Mouse (Mus musculus): ENCODE results near the gene Eva1b.

Gene Eva1b

GRCm38 (mm10) chr4:126120052-126120451, 27.5 kb upstream of the Eva1b start:
- no peak for DNase-seq (ENCODE audit: low spot score in 2 of 2)

- DNase-seq (ENCODE audit: low spot score in 2 of 2): no peak
These were observed 27.0 kb upstream of the Eva1b start for GRCm38 (mm10) chr4:126120506-126120905.

DNA sequence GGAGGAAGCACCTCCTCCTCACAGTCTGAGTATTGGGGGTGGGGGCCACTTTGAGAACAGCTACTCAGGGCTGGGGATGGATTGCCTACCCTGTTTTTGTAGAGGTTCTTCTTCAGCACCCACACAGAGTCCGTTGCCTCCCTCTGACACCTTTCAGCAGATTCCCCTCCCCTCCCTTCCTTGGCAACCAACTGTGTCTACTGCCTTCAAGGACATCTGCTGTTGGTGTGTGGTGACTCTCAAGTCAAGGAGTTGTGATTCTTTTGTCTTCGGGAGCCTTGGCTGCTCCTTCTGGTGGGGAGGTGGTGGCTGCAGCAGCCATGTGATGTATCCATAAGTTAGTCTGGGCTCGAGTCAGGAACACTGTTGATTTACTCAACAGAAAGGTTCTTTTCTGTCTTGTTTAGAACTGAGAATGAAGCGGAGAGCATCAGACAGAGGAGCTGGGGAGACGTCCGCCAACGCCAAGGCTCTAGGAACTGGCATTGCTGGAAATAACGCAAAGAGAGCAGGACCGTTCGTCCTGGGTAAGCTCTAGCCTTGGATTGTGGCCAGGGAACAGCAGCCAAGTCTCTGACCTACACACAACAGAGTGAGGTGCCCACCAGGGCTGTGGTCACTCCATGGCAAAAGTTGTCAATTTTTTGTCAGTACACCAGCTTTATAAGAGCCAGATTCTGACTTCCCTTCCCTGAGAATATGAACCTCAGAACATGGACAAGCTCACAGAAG, 24.1 kb upstream of the Eva1b start:
- DNase-seq (ENCODE audit: low spot score in 2 of 2): no peak

- no peak for DNase-seq (ENCODE audit: low spot score in 2 of 2)
These were observed 17.0 kb upstream of the Eva1b start for GRCm38 (mm10) chr4:126130502-126130901.

DNA sequence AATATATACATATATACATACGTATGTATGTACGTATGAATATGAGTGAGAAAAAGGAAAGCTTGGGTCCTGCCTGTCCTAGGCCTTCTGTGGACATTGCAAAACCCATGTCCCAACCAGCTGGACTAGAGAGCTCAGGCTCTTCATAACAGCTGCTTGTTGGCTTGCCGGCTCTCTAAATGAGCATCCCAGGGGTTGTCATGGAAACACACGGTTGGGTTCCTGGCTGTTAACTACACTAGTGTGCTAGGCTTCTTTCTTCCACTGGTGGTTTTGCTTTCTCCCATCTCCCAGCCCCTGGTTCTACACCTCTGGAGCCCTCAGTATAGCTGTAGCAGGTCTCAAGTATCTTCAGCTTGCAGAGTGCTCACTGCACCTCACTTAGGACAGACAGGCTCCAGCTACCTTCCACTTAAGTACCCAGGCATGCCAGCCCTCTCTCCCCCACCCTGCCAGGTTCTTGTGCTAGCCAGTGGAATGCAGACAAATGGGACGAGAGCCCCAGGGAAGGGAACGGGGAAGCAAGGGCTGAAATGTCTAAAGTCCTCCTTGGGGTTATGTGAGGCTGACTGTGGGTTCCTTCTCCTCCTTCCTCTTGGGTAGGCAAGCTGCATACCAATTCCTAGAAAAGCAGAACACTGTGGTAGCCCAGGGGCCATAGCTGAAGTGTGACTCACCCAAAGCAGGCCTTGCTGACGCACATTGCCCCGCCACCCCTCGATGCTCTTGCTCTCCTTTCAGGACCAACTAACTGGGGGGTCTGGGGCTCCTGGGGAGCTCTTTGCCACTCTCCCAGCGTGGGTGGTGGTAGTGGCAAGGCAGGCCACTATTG, 16.0 kb upstream of the Eva1b start:
- peak in 1 of 2 experiments; percentile 67 for DNase-seq (ENCODE audit: low spot score in 2 of 2)

DNA sequence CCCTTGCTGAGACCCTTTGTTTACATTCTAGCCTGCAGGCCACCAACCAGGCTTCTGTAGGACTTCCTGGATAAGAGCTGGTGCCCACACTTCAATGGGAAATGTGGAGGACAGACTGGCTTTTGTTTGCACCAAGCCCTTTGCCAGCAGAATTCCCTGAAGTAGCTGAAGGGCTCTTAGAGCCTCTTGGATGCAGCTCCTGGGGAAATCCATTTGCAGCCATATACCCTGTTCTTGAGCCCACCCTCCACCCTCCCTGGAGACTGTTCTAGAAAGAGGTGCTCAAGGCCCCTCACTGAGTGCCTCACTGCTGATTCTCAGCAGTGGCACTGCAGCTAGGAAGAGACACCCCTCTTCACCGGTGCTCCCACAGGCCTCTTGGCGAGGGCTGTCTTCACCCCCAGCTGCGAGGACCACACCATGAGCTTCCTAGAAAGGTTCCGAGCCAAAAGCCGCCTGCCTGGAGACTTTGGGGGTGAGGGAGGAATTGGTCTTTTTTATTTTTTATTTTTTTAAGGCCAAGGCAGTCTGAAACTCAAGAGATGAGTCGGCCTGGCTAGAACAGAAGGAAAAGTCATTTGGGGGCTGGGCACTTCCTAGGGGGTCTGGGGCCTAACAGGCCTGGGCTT, 14.8 kb upstream of the Eva1b start:
- no peak for DNase-seq (ENCODE audit: low spot score in 2 of 2)

GRCm38 (mm10) chr4:126134236-126134635, 13.3 kb upstream of the Eva1b start:
- no peak for DNase-seq (ENCODE audit: low spot score in 2 of 2)

DNA sequence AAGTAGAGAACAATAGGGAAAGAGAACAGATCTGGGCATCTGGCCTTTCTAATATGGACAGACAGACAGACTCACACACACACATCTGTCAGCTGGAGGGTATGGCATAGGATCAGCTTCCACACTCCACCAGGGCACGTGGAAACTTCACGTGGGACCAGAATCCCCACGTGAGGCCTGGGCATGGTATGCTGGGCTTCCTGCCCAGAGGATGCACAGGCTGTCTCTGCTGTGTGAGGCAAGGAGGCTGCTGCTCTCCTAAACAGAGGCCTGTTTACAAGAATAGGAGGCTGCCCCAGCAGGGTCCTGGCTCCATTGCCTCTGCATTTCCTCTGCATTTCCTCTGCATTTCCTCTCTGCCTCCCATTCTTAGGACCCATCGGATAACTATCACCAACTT, 12.9 kb upstream of the Eva1b start:
- no peak for DNase-seq (ENCODE audit: low spot score in 2 of 2)

GRCm38 (mm10) chr4:126137773-126138172, 9.8 kb upstream of the Eva1b start:
- DNase-seq (ENCODE audit: low spot score in 2 of 2): no peak

DNA sequence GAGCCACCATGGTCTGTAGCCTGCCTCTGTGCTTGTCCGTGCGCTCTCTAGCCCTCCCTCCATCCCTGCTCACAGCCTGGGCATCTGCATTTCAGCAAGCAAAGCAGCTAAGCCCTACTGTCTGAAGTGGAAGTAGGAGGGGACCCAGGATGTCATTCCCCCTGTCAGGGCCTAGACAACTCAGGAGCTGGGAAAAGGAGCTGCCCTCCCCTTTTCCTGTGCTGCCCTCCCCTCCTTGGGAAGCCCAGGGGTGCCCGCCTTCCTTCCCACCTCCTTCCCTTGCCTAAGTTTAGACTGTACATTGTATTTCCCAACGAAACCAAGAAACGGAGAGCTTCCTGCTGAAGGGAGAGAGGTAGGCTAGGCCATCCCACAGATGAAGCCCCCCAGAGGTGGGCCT, 6.5 kb upstream of the Eva1b start:
- no peak for DNase-seq (ENCODE audit: low spot score in 2 of 2)

DNA sequence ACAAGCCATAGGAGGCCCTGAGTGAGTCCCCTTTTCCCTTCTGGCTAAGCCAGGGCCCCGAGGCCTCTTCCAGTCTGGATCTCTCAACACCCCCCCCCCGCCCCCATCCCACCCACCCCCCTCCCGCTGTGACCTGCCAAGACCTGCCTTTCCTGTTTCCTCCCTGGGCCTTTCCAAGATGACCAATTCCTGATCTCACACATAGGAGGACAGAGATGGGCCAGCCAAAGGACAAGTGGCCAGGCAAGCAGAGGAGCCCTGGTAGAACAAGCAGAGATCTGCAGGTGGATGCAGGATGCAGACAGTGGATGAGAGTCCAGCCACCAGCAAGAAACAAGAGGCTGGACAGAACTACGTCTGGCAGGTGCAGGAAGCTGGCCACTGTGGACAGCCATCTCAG, 2.1 kb upstream of the Eva1b start:
- no peak for DNase-seq (ENCODE audit: low spot score in 2 of 2)

- DNase-seq (ENCODE audit: low spot score in 2 of 2): no peak
These were observed 491 bp upstream of the Eva1b start for GRCm38 (mm10) chr4:126146974-126147532.

DNA sequence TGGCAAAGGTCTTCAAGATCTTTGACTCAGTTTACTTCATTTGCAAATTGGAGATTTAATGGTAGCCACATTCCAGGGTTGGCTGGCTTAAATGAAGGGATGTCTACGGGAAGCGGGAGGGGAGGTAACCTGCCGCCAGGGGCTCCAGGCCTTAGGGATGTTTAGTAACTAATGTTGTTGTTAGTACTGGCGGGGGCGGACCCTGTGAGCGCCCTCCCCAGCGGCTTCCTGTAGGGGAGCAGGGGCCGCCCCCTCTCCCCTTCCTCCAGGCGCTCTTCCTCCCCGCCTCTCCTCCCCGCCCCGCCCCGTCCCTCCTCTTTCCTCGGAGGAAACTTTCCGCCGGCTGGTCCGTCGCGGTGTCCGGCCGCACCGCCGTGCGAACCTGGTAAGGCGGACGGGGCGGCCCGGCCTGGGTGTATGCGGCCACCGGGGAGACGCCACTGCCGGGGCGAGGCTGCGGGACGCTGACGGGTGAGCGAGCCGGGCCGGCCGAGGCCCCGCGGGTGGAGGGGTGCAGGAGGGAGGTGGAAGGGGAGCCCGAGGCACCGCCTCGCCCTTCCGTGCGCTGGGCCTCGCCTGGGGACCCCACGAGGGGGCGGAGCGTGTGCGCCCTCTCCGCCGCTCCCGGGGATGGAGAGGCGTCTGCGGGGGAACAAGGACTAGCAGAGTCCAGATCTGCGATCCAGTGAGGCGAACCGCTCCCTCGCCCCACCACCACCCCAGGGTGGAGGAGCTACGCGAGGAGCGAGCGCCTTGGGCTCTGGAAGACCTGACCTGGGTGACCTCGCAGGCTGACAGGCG, 817 bp downstream of the Eva1b start:
- DNase-seq (ENCODE audit: low spot score in 2 of 2): no peak

- no peak for DNase-seq (ENCODE audit: low spot score in 2 of 2)
These were observed 1.6 kb downstream of the Eva1b start for GRCm38 (mm10) chr4:126149041-126149676.

- no peak for DNase-seq (ENCODE audit: low spot score in 2 of 2)
These were observed 2.3 kb downstream of the Eva1b start for GRCm38 (mm10) chr4:126149798-126150197.

GRCm38 (mm10) chr4:126150297-126150948, 2.9 kb downstream of the Eva1b start:
- DNase-seq (ENCODE audit: low spot score in 2 of 2): no peak

GRCm38 (mm10) chr4:126150949-126151320, 3.4 kb downstream of the Eva1b start:
- DNase-seq (ENCODE audit: low spot score in 2 of 2): no peak

GRCm38 (mm10) chr4:126151701-126152440, 4.3 kb downstream of the Eva1b start:
- no peak for DNase-seq (ENCODE audit: low spot score in 2 of 2)

DNA sequence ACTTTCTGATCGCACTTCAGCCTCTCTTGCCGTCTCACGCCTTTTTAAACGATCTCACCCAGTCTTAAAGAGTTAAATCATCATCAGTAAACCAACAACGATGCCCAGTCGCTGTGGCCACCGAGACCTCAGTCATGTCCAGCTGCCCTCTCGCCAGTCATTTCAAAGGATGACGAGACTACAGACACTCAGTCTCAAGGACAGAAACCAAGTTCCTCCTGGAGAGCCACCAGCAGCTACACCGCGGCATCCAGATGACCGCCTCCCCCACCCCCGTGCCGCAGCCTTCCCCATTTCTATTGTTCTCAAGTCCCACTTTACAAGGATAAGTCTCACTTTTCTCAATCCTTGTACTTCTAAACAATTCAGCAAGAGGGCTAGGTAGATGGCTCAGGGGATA, 5.3 kb downstream of the Eva1b start:
- no peak for DNase-seq (ENCODE audit: low spot score in 2 of 2)

DNA sequence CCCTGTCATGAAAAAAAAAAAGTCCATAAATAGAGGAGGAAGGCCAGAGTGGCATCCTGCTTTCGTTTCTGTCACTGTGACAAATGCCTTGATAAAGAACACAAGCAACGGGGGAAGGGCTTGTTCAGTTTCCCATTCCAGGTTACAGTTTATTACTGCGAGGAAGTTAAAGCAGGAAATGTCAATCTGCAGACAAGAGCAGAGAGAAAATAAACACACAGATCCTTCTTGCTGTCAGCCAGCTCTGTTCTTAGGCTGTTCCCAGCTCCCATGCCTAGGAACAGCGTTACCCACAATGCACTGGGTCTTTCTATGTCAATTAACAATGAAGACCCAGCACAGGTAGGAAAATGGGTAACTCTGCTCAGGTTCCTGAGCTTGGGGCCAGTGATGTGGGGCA, 7.6 kb downstream of the Eva1b start:
- no peak for DNase-seq (ENCODE audit: low spot score in 2 of 2)

Data from cerebellum, postnatal 4 days (tissue).